Mouse (Mus musculus) erythroblast, embryonic 14.5 days (primary cell): ENCODE results near the gene Gbf1.

Experiments used
- GATA1 ChIP-seq: IDR thresholded peaks from 2 replicates; pipeline ENCODE4 v1.6.1; 2012; ENCODE audit warnings: low read length, inconsistent platforms, mixed read lengths
- TAL1 ChIP-seq: IDR thresholded peaks from 3 replicates; pipeline ENCODE4 v1.6.1; 2012; ENCODE audit warnings: low read length, inconsistent platforms, mixed read lengths

DNA sequence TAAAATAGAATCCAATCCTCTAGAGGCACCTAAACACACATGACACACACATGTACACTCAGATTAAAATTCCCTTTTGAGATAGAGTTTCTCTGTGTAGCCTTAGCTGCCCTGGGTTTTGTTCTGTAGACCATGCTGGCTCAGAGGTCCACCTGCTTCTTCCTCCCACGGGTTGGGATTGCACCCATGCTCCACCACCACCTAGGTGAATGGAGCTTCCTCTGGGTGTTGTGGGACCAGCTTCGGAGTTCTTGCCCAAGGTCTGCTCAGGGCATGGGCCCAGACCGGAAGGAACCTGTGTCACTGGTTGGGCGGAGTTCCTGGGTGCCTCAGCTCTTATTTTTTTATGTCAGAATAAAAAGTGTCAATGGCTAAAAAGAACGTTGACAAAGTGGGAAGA, 62.2 kb downstream of the Gbf1 start:
- TF ChIP-seq GATA1 (no peak), TAL1 (no peak)
